Mouse (Mus musculus): Measurements from ENCODE around the gene Fpr1. TPM values are rescaled to one million over a fixed set of nuclear protein-coding genes. Genes with fewer than 3 reads are reported as not detected.
"Not testable (repeated sequence)": the region's sequence is repeated elsewhere in the genome, so short reads cannot be mapped to it uniquely, and the experiment has no call there.

Fpr1 gene
- polyA plus RNA-seq, 1 experiment from 2014 or later: not detected

DNA sequence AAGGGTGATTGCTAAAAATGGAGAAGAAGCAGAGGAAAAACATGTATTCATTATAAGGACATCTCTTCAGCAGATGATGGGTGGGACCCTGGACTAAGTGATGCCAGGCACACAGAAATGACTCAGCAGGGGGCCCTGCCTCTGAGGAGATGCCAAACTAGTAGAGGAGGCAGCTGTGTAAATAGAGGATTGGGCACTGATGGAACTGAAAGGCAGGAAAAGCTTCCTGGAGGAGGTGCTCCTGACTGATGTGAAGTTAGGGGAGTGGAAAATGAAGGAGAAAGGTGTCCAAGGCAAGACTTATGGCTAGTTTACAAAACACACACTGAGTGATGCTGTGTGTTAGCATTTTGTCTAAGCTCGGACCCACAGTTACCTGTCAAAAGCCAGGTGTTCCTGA, 26.3 kb downstream of the Fpr1 start:
- ATAC-seq: no peak
- H3K4me2 ChIP-seq (ENCODE audit: low read length): no peak overlapping the region
- no peaks in the 10 kb centered on the region for H3K36me3 ChIP-seq (ENCODE audit: control insufficient read depth, insufficient read depth)
- H3K27me3 ChIP-seq (replicated peaks; ENCODE audit: control insufficient read depth, insufficient read depth, low read length): no peaks in the 10 kb centered on the region
- H3K27ac ChIP-seq (ENCODE audit: low read length): no peak overlapping the region
- no peak overlapping the region for H3K9ac ChIP-seq (replicated peaks; ENCODE audit: low read depth, low read length)
- no peak overlapping the region for H3K4me3 ChIP-seq (replicated peaks; ENCODE audit: low read length)
- H3K9me3 ChIP-seq (ENCODE audit: control insufficient read depth, low read length): no peaks in the 10 kb centered on the region
- no peaks in the 10 kb centered on the region for H3K4me1 ChIP-seq (replicated peaks; ENCODE audit: control insufficient read depth, insufficient read depth, low read length)
- WGBS: 92% methylated on average over 1 of the region's 1 CpGs

DNA sequence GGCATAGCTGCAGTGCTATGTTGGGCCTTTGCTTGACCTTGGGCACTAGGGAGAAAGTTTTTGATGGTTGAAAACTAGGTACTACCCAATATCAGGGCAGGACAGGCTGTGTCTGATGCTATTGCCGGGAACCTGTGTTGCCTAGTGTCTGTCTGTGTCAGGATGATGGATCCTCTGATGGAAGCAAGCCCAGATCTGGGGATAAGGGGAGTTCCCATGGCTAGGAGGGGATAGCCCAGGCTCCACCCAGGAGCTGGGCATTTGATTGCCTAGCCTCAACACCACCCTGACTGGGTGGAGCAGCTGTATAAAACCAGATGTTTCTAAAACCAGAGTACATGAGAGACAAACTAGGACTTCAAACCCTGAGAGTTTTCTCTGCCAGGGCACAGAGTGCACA, 27.1 kb downstream of the Fpr1 start:
- Histone ChIP-seq H3K4me2 (ENCODE audit: low read length) (no peak overlapping the region), H3K27me3 (replicated peaks; ENCODE audit: control insufficient read depth, insufficient read depth, low read length) (no peaks in the 10 kb centered on the region), H3K4me1 (replicated peaks; ENCODE audit: control insufficient read depth, insufficient read depth, low read length) (no peaks in the 10 kb centered on the region), H3K9me3 (ENCODE audit: control insufficient read depth, low read length) (no peaks in the 10 kb centered on the region), H3K4me3 (replicated peaks; ENCODE audit: low read length) (no peak overlapping the region), H3K9ac (replicated peaks; ENCODE audit: low read depth, low read length) (no peak overlapping the region), H3K36me3 (ENCODE audit: control insufficient read depth, insufficient read depth) (no peaks in the 10 kb centered on the region), H3K27ac (ENCODE audit: low read length) (no peak overlapping the region)
- WGBS: 97% methylated on average over 1 of the region's 1 CpGs
- no peak for ATAC-seq

DNA sequence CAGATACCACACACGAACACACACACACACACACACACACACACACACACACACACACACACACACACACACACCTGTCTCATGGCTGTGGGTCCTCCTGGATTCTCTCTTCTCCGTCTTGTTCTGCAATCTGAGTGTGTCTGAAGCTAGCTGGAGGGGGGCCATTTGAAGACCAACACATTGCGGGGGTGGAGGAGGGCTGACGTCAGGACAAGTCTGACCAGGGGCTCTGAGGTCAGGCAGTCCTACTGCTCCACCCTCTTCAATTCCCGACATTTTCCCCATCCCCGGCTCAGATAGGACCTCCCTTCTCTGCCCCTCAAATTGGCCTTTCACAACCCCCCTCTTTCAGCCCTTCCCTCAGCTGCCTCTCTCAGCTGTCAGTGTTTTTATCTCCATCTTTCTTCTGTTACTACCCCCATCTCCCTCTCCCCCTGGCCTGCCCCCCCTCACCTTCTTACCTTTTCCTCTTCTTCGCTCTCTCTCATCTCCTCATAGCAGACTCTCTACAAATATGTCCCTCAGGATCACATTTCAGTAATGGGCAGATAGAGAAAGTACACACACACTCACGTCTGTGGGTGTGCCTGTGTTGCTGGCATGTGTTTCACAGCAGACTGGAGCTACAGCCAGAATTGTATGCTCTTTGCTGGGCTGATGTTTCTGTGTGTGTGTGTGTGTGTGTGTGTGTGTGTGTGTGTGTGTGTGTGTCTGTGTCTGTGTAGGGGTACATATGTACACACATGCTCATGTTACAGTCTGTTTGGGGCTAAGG, 28.5 kb downstream of the Fpr1 start, which contains the start of gene Has1:
Has1 (minus strand) TSS at position 142 of the 775 bp plus-strand sequence.
- Histone ChIP-seq H3K9ac (replicated peaks; ENCODE audit: low read depth, low read length) (no peak within 1 kb of the TSS), H3K9me3 (ENCODE audit: control insufficient read depth, low read length) (no peaks in the 10 kb centered on the region), H3K4me3 (replicated peaks; ENCODE audit: low read length) (no peak within 1 kb of the TSS), H3K36me3 (ENCODE audit: control insufficient read depth, insufficient read depth) (no peaks in the 10 kb centered on the region), H3K4me1 (replicated peaks; ENCODE audit: control insufficient read depth, insufficient read depth, low read length) (peaks cover under 1% of the 10 kb centered on the region; the same call in 1 of the 2 replicates), H3K4me2 (ENCODE audit: low read length) (no peak within 1 kb of the TSS), H3K27me3 (replicated peaks; ENCODE audit: control insufficient read depth, insufficient read depth, low read length) (no peaks in the 10 kb centered on the region), H3K27ac (ENCODE audit: low read length) (no peak within 1 kb of the TSS)
- 70% methylated on average over 8 of the region's 8 CpGs for WGBS
- no peak for ATAC-seq

DNA sequence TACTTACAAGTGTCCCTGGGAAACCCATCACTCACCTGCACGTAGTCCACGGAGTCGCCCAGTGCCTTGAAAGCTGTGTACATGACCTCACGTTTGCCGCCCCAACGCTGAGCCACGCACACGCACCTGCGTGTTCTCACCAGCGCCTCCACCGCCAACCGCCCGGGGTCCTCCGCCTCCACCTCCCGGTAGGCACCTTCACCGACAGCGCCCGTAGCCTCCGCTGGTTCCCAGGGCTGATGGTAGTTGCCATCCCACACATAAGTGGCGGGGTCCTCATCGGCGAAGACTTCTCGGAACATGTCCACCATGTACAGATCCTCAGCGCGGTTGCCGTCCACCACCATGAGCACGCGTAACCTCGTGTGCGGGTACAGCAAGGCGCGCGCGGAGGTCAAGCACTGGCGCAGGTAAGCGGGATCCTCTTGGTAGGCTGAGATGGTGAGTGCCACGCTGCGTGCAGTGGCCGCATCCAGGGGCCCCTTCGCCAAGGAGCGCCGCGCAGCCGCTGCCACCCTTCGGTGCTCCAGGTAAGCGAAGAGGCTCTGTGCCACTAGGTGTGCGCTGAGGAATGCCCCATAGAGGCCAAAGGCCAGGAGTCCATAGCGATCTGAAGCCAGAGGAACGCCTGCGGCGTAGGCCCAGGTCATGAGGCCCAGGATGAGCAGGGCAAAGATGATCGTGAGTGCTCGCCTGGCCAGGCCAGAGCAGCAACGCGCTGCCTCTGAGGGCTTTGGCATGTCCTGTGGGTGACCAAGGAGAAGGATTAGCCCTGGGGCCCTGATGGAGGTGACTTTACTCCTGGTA, 33.6 kb downstream of the Fpr1 start:
- H3K27ac ChIP-seq (ENCODE audit: low read length): no peak overlapping the region
- H3K9me3 ChIP-seq (ENCODE audit: control insufficient read depth, low read length): no peaks in the 10 kb centered on the region
- peak; percentile 41 for ATAC-seq
- H3K4me1 ChIP-seq (replicated peaks; ENCODE audit: control insufficient read depth, insufficient read depth, low read length): peaks cover 4% of the 10 kb centered on the region; the same call in 1 of the 2 replicates
- H3K4me3 ChIP-seq (replicated peaks; ENCODE audit: low read length): peak overlapping the region; percentile 19
- H3K36me3 ChIP-seq (ENCODE audit: control insufficient read depth, insufficient read depth): no peaks in the 10 kb centered on the region
- 0 out of 2 replicates have a peak overlapping the region, but pooled peaks have one; percentile 17 for H3K9ac ChIP-seq (replicated peaks; ENCODE audit: low read depth, low read length)
- 24% methylated on average over 55 of the region's 55 CpGs for WGBS
- H3K27me3 ChIP-seq (replicated peaks; ENCODE audit: control insufficient read depth, insufficient read depth, low read length): no peaks in the 10 kb centered on the region
- H3K4me2 ChIP-seq (ENCODE audit: low read length): peak overlapping the region; percentile 32

DNA sequence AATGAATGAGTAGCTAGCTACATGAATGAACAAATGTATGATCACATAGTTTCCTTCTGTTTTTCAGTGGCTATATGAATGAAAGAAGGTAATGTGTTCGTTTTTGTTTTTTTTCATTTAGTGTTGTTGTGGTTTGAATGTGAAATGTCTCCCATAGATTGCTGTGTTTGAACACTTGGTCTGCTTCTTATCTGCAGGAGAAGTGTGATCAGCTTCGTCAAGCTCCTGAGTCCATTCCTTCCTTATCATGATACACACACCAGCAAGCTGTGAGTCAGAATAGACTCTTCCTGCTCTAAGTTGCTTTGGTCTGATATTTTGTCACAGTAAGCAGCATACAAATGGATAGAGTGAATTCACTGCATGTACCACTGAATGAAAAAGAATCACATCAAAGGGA, 34.8 kb downstream of the Fpr1 start:
- no peak for ATAC-seq
- no peak overlapping the region for H3K4me3 ChIP-seq (replicated peaks; ENCODE audit: low read length)
- no peak overlapping the region for H3K4me2 ChIP-seq (ENCODE audit: low read length)
- no peaks in the 10 kb centered on the region for H3K36me3 ChIP-seq (ENCODE audit: control insufficient read depth, insufficient read depth)
- H3K4me1 ChIP-seq (replicated peaks; ENCODE audit: control insufficient read depth, insufficient read depth, low read length): peaks cover 4% of the 10 kb centered on the region; the same call in 1 of the 2 replicates
- H3K9ac ChIP-seq (replicated peaks; ENCODE audit: low read depth, low read length): no peak overlapping the region
- no peaks in the 10 kb centered on the region for H3K9me3 ChIP-seq (ENCODE audit: control insufficient read depth, low read length)
- H3K27ac ChIP-seq (ENCODE audit: low read length): no peak overlapping the region
- WGBS: 85% methylated on average over 2 of the region's 2 CpGs
- no peaks in the 10 kb centered on the region for H3K27me3 ChIP-seq (replicated peaks; ENCODE audit: control insufficient read depth, insufficient read depth, low read length)

- no peak for ATAC-seq
- H3K27ac ChIP-seq (ENCODE audit: low read length): no peak overlapping the region
- H3K36me3 ChIP-seq (ENCODE audit: control insufficient read depth, insufficient read depth): no peaks in the 10 kb centered on the region
- WGBS: 69% methylated on average over 10 of the region's 10 CpGs
- H3K4me1 ChIP-seq (replicated peaks; ENCODE audit: control insufficient read depth, insufficient read depth, low read length): peaks cover 4% of the 10 kb centered on the region; the same call in 1 of the 2 replicates
- no peak overlapping the region for H3K4me2 ChIP-seq (ENCODE audit: low read length)
- H3K27me3 ChIP-seq (replicated peaks; ENCODE audit: control insufficient read depth, insufficient read depth, low read length): no peaks in the 10 kb centered on the region
- no peak overlapping the region for H3K4me3 ChIP-seq (replicated peaks; ENCODE audit: low read length)
- no peak overlapping the region for H3K9ac ChIP-seq (replicated peaks; ENCODE audit: low read depth, low read length)
- no peaks in the 10 kb centered on the region for H3K9me3 ChIP-seq (ENCODE audit: control insufficient read depth, low read length)
These were observed 38.3 kb downstream of the Fpr1 start for GRCm38 (mm10) chr17:17845187-17846027.

GRCm38 (mm10) chr17:17844606-17845005, 39.1 kb downstream of the Fpr1 start:
- H3K9me3 ChIP-seq (ENCODE audit: control insufficient read depth, low read length); H3K27ac ChIP-seq (ENCODE audit: low read length); ATAC-seq; H3K4me2 ChIP-seq (ENCODE audit: low read length); H3K36me3 ChIP-seq (ENCODE audit: control insufficient read depth, insufficient read depth); H3K27me3 ChIP-seq (replicated peaks; ENCODE audit: control insufficient read depth, insufficient read depth, low read length); H3K4me1 ChIP-seq (replicated peaks; ENCODE audit: control insufficient read depth, insufficient read depth, low read length); H3K9ac ChIP-seq (replicated peaks; ENCODE audit: low read depth, low read length); H3K4me3 ChIP-seq (replicated peaks; ENCODE audit: low read length): not testable (repeated sequence)
- WGBS: 86% methylated on average over 3 of the region's 3 CpGs

DNA sequence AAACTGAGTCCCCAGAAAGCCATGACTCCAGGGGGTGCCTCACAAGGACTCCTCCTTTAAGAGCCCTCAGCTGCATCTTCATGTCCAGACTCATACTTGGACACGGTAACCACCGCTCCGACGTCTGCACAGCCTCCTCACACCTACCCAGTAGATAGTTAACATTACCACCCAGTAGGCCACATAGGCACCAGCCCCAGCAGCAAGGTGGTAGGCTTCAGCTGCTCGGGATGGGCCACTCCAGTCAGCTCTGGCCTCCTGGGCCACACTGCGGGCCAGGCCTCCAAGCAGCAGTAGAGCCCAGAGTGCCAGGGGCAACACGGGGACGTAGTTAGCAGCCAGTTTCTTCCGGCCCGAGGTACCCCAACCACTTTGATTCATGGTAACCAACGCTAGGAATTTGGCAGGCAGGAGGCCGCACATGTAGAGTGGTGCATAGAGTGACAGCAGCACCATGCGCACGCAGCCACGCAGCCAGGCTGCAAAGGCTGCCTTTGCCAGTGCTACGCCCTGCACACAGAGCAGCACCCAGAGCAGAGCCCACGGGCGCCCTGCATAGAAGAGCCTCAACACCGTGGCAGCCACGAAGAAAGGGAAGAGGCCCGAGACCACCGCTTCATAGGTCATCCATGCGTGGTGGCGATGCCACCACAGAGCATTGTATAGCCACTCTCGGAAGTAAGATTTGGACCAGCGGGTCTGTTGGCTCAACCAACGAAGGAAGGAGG, 40.0 kb downstream of the Fpr1 start:
- H3K36me3 ChIP-seq (ENCODE audit: control insufficient read depth, insufficient read depth): no peaks in the 10 kb centered on the region
- 75% methylated on average over 27 of the region's 27 CpGs for WGBS
- peaks cover 3% of the 10 kb centered on the region for H3K4me1 ChIP-seq (replicated peaks; ENCODE audit: control insufficient read depth, insufficient read depth, low read length)
- no peak overlapping the region for H3K27ac ChIP-seq (ENCODE audit: low read length)
- H3K27me3 ChIP-seq (replicated peaks; ENCODE audit: control insufficient read depth, insufficient read depth, low read length): no peaks in the 10 kb centered on the region
- no peaks in the 10 kb centered on the region for H3K9me3 ChIP-seq (ENCODE audit: control insufficient read depth, low read length)
- H3K4me3 ChIP-seq (replicated peaks; ENCODE audit: low read length): no peak overlapping the region
- peak; percentile 77 for ATAC-seq
- H3K9ac ChIP-seq (replicated peaks; ENCODE audit: low read depth, low read length): no peak overlapping the region
- no peak overlapping the region for H3K4me2 ChIP-seq (ENCODE audit: low read length)
